Mouse (Mus musculus) MEL (cell line): ENCODE measurements around the gene Ttk. TPM values are rescaled to one million over a fixed set of nuclear protein-coding genes. Genes with fewer than 3 reads are reported as not detected.

ENCODE experiments used
- DNase-seq: peaks from one replicate; pipeline ENCODE4 v3.0.0; 2011; ENCODE audit warnings: low read depth, low spot score
- H3K27ac ChIP-seq: 2 replicates; pipeline ENCODE4 v1.5.1; 2012; ENCODE audit warnings: low read depth, mild to moderate bottlenecking, control low read depth, low read length, moderate library complexity; ENCODE audit not compliant: control insufficient read depth
- H3K27me3 ChIP-seq, 2 experiments: fragments of 150-350 bp in 1 of 2; sonication (generic) in 1 of 2; 2 replicates each; pipeline ENCODE4 v1.6.1; 2012; ENCODE audit warnings: low read length in 2 of 2, mild to moderate bottlenecking in 2 of 2, improper control_type of control experiment in 1 of 2, moderate library complexity in 1 of 2; ENCODE audit not compliant: insufficient read depth in 2 of 2, control insufficient read depth in 1 of 2
- H3K36me3 ChIP-seq, 2 experiments: 2 replicates each; pipeline ENCODE4 v1.6.1; 2012 to 2014; ENCODE audit warnings: low read length in 2 of 2, improper control_type of control experiment in 1 of 2, inconsistent platforms in 1 of 2, mild to moderate bottlenecking in 1 of 2; ENCODE audit not compliant: insufficient read depth in 2 of 2, control insufficient read depth in 1 of 2
- H3K4me1 ChIP-seq, 2 experiments: fragments of 150-350 bp in 1 of 2; sonication (generic) in 1 of 2; 2 replicates each; pipeline ENCODE4 v1.6.1; 2012; ENCODE audit warnings: low read length in 2 of 2, improper control_type of control experiment in 1 of 2, mild to moderate bottlenecking in 1 of 2; ENCODE audit not compliant: insufficient read depth in 2 of 2, control insufficient read depth in 1 of 2
- H3K4me3 ChIP-seq, 2 experiments: fragments of 150-350 bp in 1 of 2; sonication (generic) in 1 of 2; 2 replicates each; pipeline ENCODE4 v1.5.1; 2012; ENCODE audit warnings: low read depth in 2 of 2, low read length in 2 of 2, mild to moderate bottlenecking in 2 of 2, moderate library complexity in 2 of 2, control low read depth in 1 of 2, improper control_type of control experiment in 1 of 2; ENCODE audit not compliant: control insufficient read depth in 1 of 2, insufficient read depth in 1 of 2
- H3K79me2 ChIP-seq: 2 replicates; pipeline ENCODE4 v1.6.1; 2012; ENCODE audit warnings: mild to moderate bottlenecking, low read length, moderate library complexity; ENCODE audit not compliant: control insufficient read depth, poor library complexity, insufficient read depth
- H3K9ac ChIP-seq: 2 replicates; pipeline ENCODE4 v1.6.1; 2012; ENCODE audit warnings: low read depth, mild to moderate bottlenecking, control low read depth, low read length, moderate library complexity; ENCODE audit not compliant: control insufficient read depth, poor library complexity, severe bottlenecking
- H3K9me3 ChIP-seq: fragments of 150-350 bp; sonication (generic); replicated peaks from 2 replicates; pipeline ENCODE4 v1.6.1; 2012; ENCODE audit warnings: mild to moderate bottlenecking, low read length, improper control_type of control experiment, moderate library complexity; ENCODE audit not compliant: insufficient read depth
- BHLHE40 ChIP-seq: IDR thresholded peaks from 2 replicates; pipeline ENCODE4 v1.6.1; 2012; ENCODE audit warnings: low read depth, mild to moderate bottlenecking, inconsistent platforms, low read length, improper control_type of control experiment, borderline replicate concordance
- KAT2A ChIP-seq: conservative IDR thresholded peaks from 2 replicates; pipeline ENCODE4 v1.6.1; 2012; ENCODE audit warnings: low read depth, low read length, improper control_type of control experiment, inconsistent platforms
- MAFK ChIP-seq: IDR thresholded peaks from 2 replicates; pipeline ENCODE4 v1.6.1; 2011; ENCODE audit warnings: low read depth, mild to moderate bottlenecking, low read length, improper control_type of control experiment, borderline replicate concordance
- MEF2A ChIP-seq: IDR thresholded peaks from 2 replicates; pipeline ENCODE4 v1.6.1; 2014; ENCODE audit warnings: low read depth, mild to moderate bottlenecking, inconsistent platforms, low read length, improper control_type of control experiment; ENCODE audit not compliant: poor library complexity, insufficient replicate concordance, severe bottlenecking; ENCODE audit errors: extremely low read depth
- MYB ChIP-seq: IDR thresholded peaks from 2 replicates; pipeline ENCODE4 v1.6.1; 2011; ENCODE audit warnings: mild to moderate bottlenecking, low read depth, low read length, improper control_type of control experiment
- MYC ChIP-seq: IDR thresholded peaks from 2 replicates; pipeline ENCODE4 v1.6.1; 2011; ENCODE audit warnings: low read depth, mild to moderate bottlenecking, low read length, improper control_type of control experiment, moderate library complexity
- POLR2A ChIP-seq, 2 experiments: IDR thresholded peaks; 2 replicates each; pipeline ENCODE4 v1.6.1; 2011 to 2012; ENCODE audit warnings: low read length in 2 of 2, mild to moderate bottlenecking in 2 of 2, control low read depth in 1 of 2, improper control_type of control experiment in 1 of 2, low read depth in 1 of 2, moderate library complexity in 1 of 2; ENCODE audit not compliant: control insufficient read depth in 1 of 2, insufficient read depth in 1 of 2, poor library complexity in 1 of 2
- POLR2AphosphoS5 ChIP-seq: IDR thresholded peaks from 2 replicates; pipeline ENCODE4 v1.6.1; 2012; ENCODE audit warnings: low read depth, borderline replicate concordance, mild to moderate bottlenecking, inconsistent platforms, low read length, moderate library complexity, mixed read lengths
- RAD21 ChIP-seq: IDR thresholded peaks from 2 replicates; pipeline ENCODE4 v1.6.1; 2011; ENCODE audit warnings: mild to moderate bottlenecking, low read depth, low read length, improper control_type of control experiment
- TAL1 ChIP-seq: IDR thresholded peaks from 2 replicates; pipeline ENCODE4 v1.6.1; 2012; ENCODE audit warnings: mild to moderate bottlenecking, inconsistent platforms, low read length, moderate library complexity, mixed read lengths
- TCF12 ChIP-seq: IDR thresholded peaks from 2 replicates; pipeline ENCODE4 v1.6.1; 2014; ENCODE audit warnings: low read depth, mild to moderate bottlenecking, inconsistent platforms, low read length, improper control_type of control experiment, moderate library complexity
- USF2 ChIP-seq, 2 experiments: IDR thresholded peaks; 2 replicates each; pipeline ENCODE4 v1.6.1; 2011 to 2012; ENCODE audit warnings: improper control_type of control experiment in 2 of 2, low read length in 2 of 2, borderline replicate concordance in 1 of 2, inconsistent platforms in 1 of 2, low read depth in 1 of 2, mild to moderate bottlenecking in 1 of 2; ENCODE audit not compliant: insufficient read depth in 1 of 2
- ZMIZ1 ChIP-seq: IDR thresholded peaks from 2 replicates; pipeline ENCODE4 v1.6.1; 2012; ENCODE audit warnings: low read depth, mild to moderate bottlenecking, inconsistent platforms, low read length, improper control_type of control experiment, moderate library complexity
- polyA plus RNA-seq, 2 experiments: library from polyadenylated mRNA; stranded (reverse) in 1 of 2; unstranded in 1 of 2; fragments of >175 nt in 1 of 2; fragments of >200 nt in 1 of 2; gene quantifications; 2 replicates each; pipeline versions ENCODE4 v1.2.1 to v1.2.4; 2012; ENCODE audit warnings: low replicate concordance in 2 of 2, low read depth in 1 of 2; ENCODE audit not compliant: insufficient read length in 2 of 2, insufficient read depth in 1 of 2, missing spikeins in 1 of 2
- total RNA-seq: library from RNA; depleted of rRNA; stranded (reverse); fragments of 300-350 nt; gene quantifications from 2 replicates; pipeline ENCODE4 v1.2.3, GENCODE M21; 2012

Gene Ttk
- total and polyA plus RNA-seq, 3 experiments: 16.0 to 18.5 TPM; not detected in 1

GRCm38 (mm10) chr9:83820976-83821375, 13.5 kb upstream of the Ttk start:
- Histone ChIP-seq H3K4me1 (no peaks in the 10 kb centered on the region; a peak in 1 of 4 replicates), H3K4me3 (no peak overlapping the region), H3K9me3 (no peaks in the 10 kb centered on the region)

GRCm38 (mm10) chr9:83822925-83823324, 11.6 kb upstream of the Ttk start:
- TF ChIP-seq POLR2A (IDR thresholded peaks at IDR 0.05; ENCODE audit: control insufficient read depth in 1 of 2, insufficient read depth in 1 of 2, low read depth in 1 of 2, low read length in 2 of 2, poor library complexity in 1 of 2): no peak
- TF ChIP-seq TAL1: no peak
- TF ChIP-seq MAFK: no peak
- no peak for TF ChIP-seq KAT2A
- no peak for TF ChIP-seq POLR2AphosphoS5
- TF ChIP-seq BHLHE40: no peak
- TF ChIP-seq ZMIZ1: no peak
- TF ChIP-seq MYB: no peak
- TF ChIP-seq RAD21: no peak
- TF ChIP-seq USF2 (IDR thresholded peaks at IDR 0.05; ENCODE audit: borderline replicate concordance in 1 of 2, insufficient read depth in 1 of 2, low read depth in 1 of 2, low read length in 2 of 2): no peak
- TF ChIP-seq, all 39 proteins: peak for 0
- H3K9me3 ChIP-seq: no peaks in the 10 kb centered on the region

More at GRCm38 (mm10) chr9:83820976-83821375, 13.5 kb upstream of the Ttk start:
- no peak for TF ChIP-seq BHLHE40
- TF ChIP-seq TAL1: no peak
- TF ChIP-seq MEF2A: no peak
- TF ChIP-seq MYC: no peak
- TF ChIP-seq, all 39 proteins: peak for 0
- Histone ChIP-seq H3K27me3 (no peaks in the 10 kb centered on the region), H3K27ac (no peak overlapping the region), H3K36me3 (no peaks in the 10 kb centered on the region; a peak in 1 of 4 replicates), H3K9ac (no peak overlapping the region), H3K79me2 (no peaks in the 10 kb centered on the region)
- no peak for DNase-seq

GRCm38 (mm10) chr9:83829896-83830295, 4.6 kb upstream of the Ttk start:
- no peaks in the 10 kb centered on the region for H3K27me3 ChIP-seq
- DNase-seq: peak; percentile 41
- H3K9me3 ChIP-seq: no peaks in the 10 kb centered on the region
- H3K4me3 ChIP-seq: no peak overlapping the region
- TF ChIP-seq TCF12 (no peak), MYC (no peak)
- H3K36me3 ChIP-seq: peaks cover 0 to 6% of the 10 kb centered on the region in 2 experiments; a peak in 2 of 4 replicates
- H3K9ac ChIP-seq: no peak overlapping the region
- H3K79me2 ChIP-seq: peaks cover under 1% of the 10 kb centered on the region
- no peak overlapping the region for H3K27ac ChIP-seq
- peaks cover 0 to 5% of the 10 kb centered on the region in 2 experiments; a peak in 2 of 4 replicates for H3K4me1 ChIP-seq

More at GRCm38 (mm10) chr9:83822925-83823324, 11.6 kb upstream of the Ttk start:
- no peak overlapping the region for H3K9ac ChIP-seq
- DNase-seq: no peak
- H3K27ac ChIP-seq: no peak overlapping the region
- no peaks in the 10 kb centered on the region; a peak in 1 of 4 replicates for H3K36me3 ChIP-seq
- no peaks in the 10 kb centered on the region; a peak in 1 of 4 replicates for H3K4me1 ChIP-seq
- H3K27me3 ChIP-seq: no peaks in the 10 kb centered on the region
- H3K79me2 ChIP-seq: no peaks in the 10 kb centered on the region
- no peak overlapping the region for H3K4me3 ChIP-seq
